Mouse (Mus musculus) heart, embryonic 16.5 days (tissue): ENCODE measurements around the gene Btn1a1. TPM values are rescaled to one million over a fixed set of nuclear protein-coding genes. Genes with fewer than 3 reads are reported as not detected.

ENCODE experiments used
- ATAC-seq: fragments of 200-750 bp; cut with Nextera tagmentation; replicated peaks from 2 replicates; pipeline ENCODE4 v1.8.0; 2017; ENCODE audit warnings: moderate number of reproducible peaks; ENCODE audit not compliant: insufficient read depth, low FRiP score; ENCODE audit errors: extremely low read depth
- H3K27ac ChIP-seq: fragments of 300-500 bp; sonication (generic); 2 replicates; pipeline ENCODE4 v1.5.1; 2014; ENCODE audit warnings: mild to moderate bottlenecking, low read length, control low read depth, moderate library complexity
- H3K27me3 ChIP-seq: fragments of 300-500 bp; sonication (generic); 2 replicates; pipeline ENCODE4 v1.6.1; 2014; ENCODE audit warnings: low read length, mixed read lengths; ENCODE audit not compliant: control insufficient read depth, insufficient read depth
- H3K36me3 ChIP-seq: fragments of 300-500 bp; sonication (generic); 2 replicates; pipeline ENCODE4 v1.6.1; 2014; ENCODE audit not compliant: control insufficient read depth, insufficient read depth
- H3K4me1 ChIP-seq: fragments of 300-500 bp; sonication (generic); 2 replicates; pipeline ENCODE4 v1.6.1; 2014; ENCODE audit warnings: low read length, mixed read lengths; ENCODE audit not compliant: control insufficient read depth, insufficient read depth
- H3K4me2 ChIP-seq: fragments of 300-500 bp; sonication (generic); 2 replicates; pipeline ENCODE4 v1.6.1; 2014; ENCODE audit warnings: low read depth, mild to moderate bottlenecking, control low read depth, low read length
- H3K4me3 ChIP-seq: fragments of 300-500 bp; sonication (generic); 2 replicates; pipeline ENCODE4 v1.5.1; 2014; ENCODE audit warnings: mild to moderate bottlenecking, control low read depth, low read length
- H3K9ac ChIP-seq: fragments of 300-500 bp; sonication (generic); 2 replicates; pipeline ENCODE4 v1.6.1; 2014; ENCODE audit warnings: low read length, control low read depth
- H3K9me3 ChIP-seq: fragments of 300-500 bp; sonication (generic); replicated peaks from 2 replicates; pipeline ENCODE4 v1.6.1; 2016; ENCODE audit warnings: low read length; ENCODE audit not compliant: control insufficient read depth
- WGBS: fragments of 180-500 bp; shearing (Covaris S2); extraction: QIAGEN DNeasy Blood & Tissue Kit; methylation state at CpG from one replicate; pipeline ENCODE4 v1.1.7; 2014; 5-methylcytosine and 5-hydroxymethylcytosine counted together
- polyA plus RNA-seq: library from polyadenylated mRNA; unstranded; fragments of >200 nt; fragmentation: Nextera tagmentation; extraction: Ambion mirVana; gene quantifications from 2 replicates; pipeline ENCODE4 v1.2.1, GENCODE M21; 2015

Gene Btn1a1
- polyA plus RNA-seq, 1 experiment from 2014 or later = 0.83 TPM

- 30% methylated on average over 1 of the region's 1 CpGs for WGBS
- no peak overlapping the region for H3K4me3 ChIP-seq
- no peak overlapping the region for H3K27ac ChIP-seq
- ATAC-seq = no peak
- H3K4me2 ChIP-seq = no peak overlapping the region
- no peaks in the 10 kb centered on the region for H3K9me3 ChIP-seq
- no peaks in the 10 kb centered on the region for H3K36me3 ChIP-seq
- H3K4me1 ChIP-seq = peaks cover 18% of the 10 kb centered on the region
- H3K27me3 ChIP-seq = peaks cover 4% of the 10 kb centered on the region
- no peak overlapping the region for H3K9ac ChIP-seq
These were observed 25.2 kb upstream of the Btn1a1 start for GRCm38 (mm10) chr13:23490863-23491262.

- Histone ChIP-seq H3K9me3 (no peaks in the 10 kb centered on the region), H3K4me2 (peak within 1 kb of the TSS; percentile 87), H3K27ac (no peak within 1 kb of the TSS), H3K27me3 (peaks cover 4% of the 10 kb centered on the region), H3K4me1 (peaks cover 18% of the 10 kb centered on the region), H3K4me3 (peak within 1 kb of the TSS; percentile 53), H3K36me3 (no peaks in the 10 kb centered on the region), H3K9ac (peak within 1 kb of the TSS; percentile 62; the same call in 1 of the 2 replicates)
- peak; percentile 94 for ATAC-seq
- 4% methylated on average over 13 of the region's 14 CpGs for WGBS
These were observed 23.0 kb upstream of the Btn1a1 start, which contains the start of gene Btn2a2 for GRCm38 (mm10) chr13:23488400-23489322. TSS of gene Btn2a2 (minus strand) at chr13:23488857.

GRCm38 (mm10) chr13:23485271-23485670 lies 19.6 kb upstream of the Btn1a1 start:
- H3K4me1 ChIP-seq = peaks cover 8% of the 10 kb centered on the region
- no peak overlapping the region for H3K9ac ChIP-seq
- 44% methylated on average over 5 of the region's 5 CpGs for WGBS
- H3K4me2 ChIP-seq = no peak overlapping the region
- H3K27ac ChIP-seq = no peak overlapping the region
- H3K27me3 ChIP-seq = peaks cover 4% of the 10 kb centered on the region
- H3K36me3 ChIP-seq = no peaks in the 10 kb centered on the region
- no peak for ATAC-seq
- H3K9me3 ChIP-seq = no peaks in the 10 kb centered on the region
- H3K4me3 ChIP-seq = no peak overlapping the region

- H3K4me2 ChIP-seq = no peak overlapping the region
- H3K27ac ChIP-seq = no peak overlapping the region
- H3K4me3 ChIP-seq = no peak overlapping the region
- H3K9ac ChIP-seq = no peak overlapping the region
- H3K9me3 ChIP-seq = no peaks in the 10 kb centered on the region
- no peak for ATAC-seq
- H3K36me3 ChIP-seq = no peaks in the 10 kb centered on the region
- peaks cover 1% of the 10 kb centered on the region for H3K4me1 ChIP-seq
- WGBS = 81% methylated on average over 2 of the region's 2 CpGs
- peaks cover 4% of the 10 kb centered on the region for H3K27me3 ChIP-seq
These were observed 17.5 kb upstream of the Btn1a1 start for GRCm38 (mm10) chr13:23483153-23483552.

GRCm38 (mm10) chr13:23475658-23476057 lies 10.0 kb upstream of the Btn1a1 start:
- no peak overlapping the region for H3K27ac ChIP-seq
- H3K4me3 ChIP-seq = no peak overlapping the region
- H3K36me3 ChIP-seq = no peaks in the 10 kb centered on the region
- no peaks in the 10 kb centered on the region for H3K27me3 ChIP-seq
- H3K4me1 ChIP-seq = no peaks in the 10 kb centered on the region
- 23% methylated on average over 2 of the region's 2 CpGs for WGBS
- H3K4me2 ChIP-seq = no peak overlapping the region
- no peak overlapping the region for H3K9ac ChIP-seq
- H3K9me3 ChIP-seq = no peaks in the 10 kb centered on the region
- ATAC-seq = no peak

GRCm38 (mm10) chr13:23466911-23467310 lies 1.2 kb upstream of the Btn1a1 start:
- Histone ChIP-seq H3K4me1 (peaks cover 11% of the 10 kb centered on the region), H3K36me3 (no peaks in the 10 kb centered on the region), H3K27ac (no peak overlapping the region), H3K27me3 (0 out of 2 replicates have a peak, but pooled peaks cover 2% of the 10 kb centered on the region), H3K4me3 (no peak overlapping the region), H3K9me3 (no peaks in the 10 kb centered on the region), H3K9ac (no peak overlapping the region), H3K4me2 (no peak overlapping the region; the same call in 1 of the 2 replicates)
- 5% methylated on average over 9 of the region's 9 CpGs for WGBS
- 0 out of 2 replicates have a peak, but pooled peaks have one; percentile 19 for ATAC-seq

- no peak for ATAC-seq
- H3K4me2 ChIP-seq = no peak overlapping the region; the same call in 1 of the 2 replicates
- 83% methylated on average over 1 of the region's 1 CpGs for WGBS
- peaks cover 11% of the 10 kb centered on the region for H3K4me1 ChIP-seq
- H3K27ac ChIP-seq = no peak overlapping the region
- no peaks in the 10 kb centered on the region for H3K9me3 ChIP-seq
- no peak overlapping the region for H3K9ac ChIP-seq
- no peaks in the 10 kb centered on the region for H3K36me3 ChIP-seq
- H3K4me3 ChIP-seq = no peak overlapping the region
- H3K27me3 ChIP-seq = 0 out of 2 replicates have a peak, but pooled peaks cover 2% of the 10 kb centered on the region
These were observed 605 bp upstream of the Btn1a1 start for GRCm38 (mm10) chr13:23466306-23466705.

- H3K4me2 ChIP-seq = peak overlapping the region; percentile 91
- no peak overlapping the region for H3K27ac ChIP-seq
- 6% methylated on average over 11 of the region's 11 CpGs for WGBS
- peak; percentile 67 for ATAC-seq
- peak overlapping the region; percentile 74 for H3K9ac ChIP-seq
- H3K4me3 ChIP-seq = peak overlapping the region; percentile 70
- 0 out of 2 replicates have a peak, but pooled peaks cover 2% of the 10 kb centered on the region for H3K27me3 ChIP-seq
- no peaks in the 10 kb centered on the region for H3K9me3 ChIP-seq
- H3K36me3 ChIP-seq = no peaks in the 10 kb centered on the region
- peaks cover 13% of the 10 kb centered on the region for H3K4me1 ChIP-seq
These were observed 797 bp downstream of the Btn1a1 start for GRCm38 (mm10) chr13:23464841-23465366.

GRCm38 (mm10) chr13:23464224-23464637 lies 1.5 kb downstream of the Btn1a1 start:
- 0 out of 2 replicates have a peak, but pooled peaks cover 2% of the 10 kb centered on the region for H3K27me3 ChIP-seq
- no peaks in the 10 kb centered on the region for H3K36me3 ChIP-seq
- H3K27ac ChIP-seq = no peak overlapping the region
- 1% methylated on average over 29 of the region's 29 CpGs for WGBS
- H3K4me3 ChIP-seq = peak overlapping the region; percentile 70
- peak overlapping the region; percentile 91 for H3K4me2 ChIP-seq
- peaks cover 13% of the 10 kb centered on the region for H3K4me1 ChIP-seq
- H3K9me3 ChIP-seq = no peaks in the 10 kb centered on the region
- ATAC-seq = peak; percentile 37
- peak overlapping the region; percentile 74 for H3K9ac ChIP-seq
